9 mouse cellular contexts compared by ENCODE assay signal in the genomic region with DNA sequence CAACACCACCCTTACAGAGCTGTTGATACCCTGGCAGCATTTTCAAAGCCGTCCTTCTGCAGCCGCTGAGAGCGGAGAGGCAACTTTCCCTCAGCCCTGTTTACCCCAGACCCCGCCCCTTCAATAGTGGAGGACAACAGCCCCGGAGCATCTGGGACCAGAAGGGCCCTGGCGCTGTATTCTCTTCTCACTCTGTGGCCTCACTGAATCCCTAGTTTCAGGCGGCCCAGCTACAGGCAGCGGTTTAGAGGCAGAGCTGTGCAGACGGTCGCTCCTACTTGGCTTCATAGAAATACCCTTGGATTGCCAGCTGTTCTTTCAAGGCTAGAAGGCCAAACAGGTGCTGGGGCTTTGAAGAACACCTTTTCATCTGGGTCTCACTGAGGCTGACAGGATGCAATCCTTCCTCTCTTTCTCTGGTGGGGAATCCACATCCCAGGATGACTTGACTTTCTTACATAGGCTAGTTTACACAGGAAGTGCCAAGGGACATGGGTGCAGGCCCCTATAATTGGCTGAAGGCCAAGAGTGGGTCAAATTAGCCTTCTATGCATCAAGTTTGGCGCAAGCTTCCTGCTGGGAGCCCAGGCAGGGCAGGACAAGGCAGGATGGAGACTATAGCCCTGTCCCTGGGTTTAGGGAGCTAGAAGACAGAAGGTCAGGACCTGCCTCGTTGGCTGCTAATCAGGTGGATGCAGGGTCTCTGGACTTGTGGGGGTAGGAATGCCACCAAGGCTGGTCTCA. TPM values are rescaled to one million over a fixed set of nuclear protein-coding genes. Genes with fewer than 3 reads are reported as not detected.
DNase-seq lines count a peak whose midpoint lies in the region; ATAC-seq lines count a peak whose summit lies in the region.
"Had no signal": no experiment of that assay in that cellular context is flagged by ENCODE, and none has a peak within 500 bp of the region (broad histone marks: within the 10 kb centered on the region; RNA-seq: fewer than 3 reads in every experiment).

No protein-coding gene starts in this region.

- no peak overlapping the region for H3K4me3 ChIP-seq in lung, embryonic 15.5 days
- no peak overlapping the region for H3K4me3 ChIP-seq in forebrain, embryonic 13.5 days
- no peak overlapping the region for H3K4me3 ChIP-seq in limb, embryonic 11.5 days (ENCODE audit: low read depth, low read length)
- no peak overlapping the region for H3K4me3 ChIP-seq in stomach, embryonic 15.5 days (replicated peaks)
- H3K4me3 ChIP-seq: liver, embryonic 12.5 days had no signal

- 6% methylated on average over 12 of the region's 12 CpGs for WGBS in lung, embryonic 15.5 days
- WGBS in forebrain, embryonic 13.5 days: 4% methylated on average over 12 of the region's 12 CpGs
- WGBS in limb, embryonic 11.5 days: 3% methylated on average over 12 of the region's 12 CpGs
- WGBS in stomach, embryonic 15.5 days: 13% methylated on average over 12 of the region's 12 CpGs

- ATAC-seq in lung, embryonic 15.5 days (ENCODE audit: borderline replicate concordance, extremely low read depth, low FRiP score, low TSS enrichment): peak; percentile 33; the same call in 1 of the 2 replicates
- ATAC-seq in forebrain, embryonic 13.5 days: peak; percentile 76
- ATAC-seq in limb, embryonic 11.5 days (ENCODE audit: insufficient number of reproducible peaks, low FRiP score, low TSS enrichment, low read depth): no peak
- no peak for ATAC-seq in stomach, embryonic 15.5 days (ENCODE audit: insufficient read depth, low FRiP score, low read depth)
- no peak for ATAC-seq in frontal cortex, adult (ENCODE audit: low TSS enrichment)
- ATAC-seq: liver, embryonic 12.5 days had no signal

- H3K9ac ChIP-seq in lung, embryonic 15.5 days: no peak overlapping the region
- H3K9ac ChIP-seq in forebrain, embryonic 13.5 days: peak overlapping the region; percentile 14; the same call in 1 of the 2 replicates
- H3K9ac ChIP-seq in limb, embryonic 11.5 days (ENCODE audit: low read length): no peak overlapping the region
- no peak overlapping the region for H3K9ac ChIP-seq in stomach, embryonic 15.5 days
- H3K9ac ChIP-seq: liver, embryonic 12.5 days had no signal

- H3K27me3 ChIP-seq in lung, embryonic 15.5 days: peaks cover 97% of the 10 kb centered on the region
- peaks cover 92% of the 10 kb centered on the region for H3K27me3 ChIP-seq in forebrain, embryonic 13.5 days
- H3K27me3 ChIP-seq in limb, embryonic 11.5 days (ENCODE audit: control insufficient read depth, insufficient read depth, low read length): peaks cover 87% of the 10 kb centered on the region
- peaks cover 74% of the 10 kb centered on the region for H3K27me3 ChIP-seq in stomach, embryonic 15.5 days (replicated peaks)

- no peaks in the 10 kb centered on the region for H3K9me3 ChIP-seq in lung, embryonic 15.5 days
- no peaks in the 10 kb centered on the region for H3K9me3 ChIP-seq in forebrain, embryonic 13.5 days (replicated peaks)
- H3K9me3 ChIP-seq in limb, embryonic 11.5 days (ENCODE audit: control insufficient read depth, low read length): no peaks in the 10 kb centered on the region
- no peaks in the 10 kb centered on the region for H3K9me3 ChIP-seq in stomach, embryonic 15.5 days
- H3K9me3 ChIP-seq: liver, embryonic 12.5 days had no signal

- intact Hi-C loops in heart, postnatal 25 days (cut with DNase I): no loop called here

- no peaks in the 10 kb centered on the region for H3K36me3 ChIP-seq in lung, embryonic 15.5 days
- no peaks in the 10 kb centered on the region for H3K36me3 ChIP-seq in forebrain, embryonic 13.5 days (ENCODE audit: poor library complexity, severe bottlenecking)
- no peaks in the 10 kb centered on the region for H3K36me3 ChIP-seq in limb, embryonic 11.5 days (ENCODE audit: control insufficient read depth, insufficient read depth, low read length)
- H3K36me3 ChIP-seq in stomach, embryonic 15.5 days: no peaks in the 10 kb centered on the region
- H3K36me3 ChIP-seq: liver, embryonic 12.5 days had no signal

- H3K4me2 ChIP-seq in lung, embryonic 15.5 days: no peak overlapping the region
- H3K4me2 ChIP-seq in forebrain, embryonic 13.5 days: peak overlapping the region; percentile 42
- H3K4me2 ChIP-seq in limb, embryonic 11.5 days (ENCODE audit: low read depth, severe bottlenecking): no peak overlapping the region
- H3K4me2 ChIP-seq in stomach, embryonic 15.5 days: no peak overlapping the region; the same call in 1 of the 2 replicates
- H3K4me2 ChIP-seq: liver, embryonic 12.5 days had no signal

- H3K4me1 ChIP-seq in lung, embryonic 15.5 days: peaks cover 22% of the 10 kb centered on the region
- H3K4me1 ChIP-seq in forebrain, embryonic 13.5 days: peaks cover 41% of the 10 kb centered on the region
- peaks cover 16% of the 10 kb centered on the region for H3K4me1 ChIP-seq in limb, embryonic 11.5 days (ENCODE audit: control insufficient read depth, insufficient read depth, low read length)
- H3K4me1 ChIP-seq in stomach, embryonic 15.5 days: peaks cover 14% of the 10 kb centered on the region
- H3K4me1 ChIP-seq: liver, embryonic 12.5 days had no signal

- DNase-seq in lung, adult 18-20 months: no peak
- peak; percentile 41 for DNase-seq in limb, embryonic 11.5 days (ENCODE audit: low spot score)
- DNase-seq in heart, postnatal 25 days (ENCODE audit: low spot score): no peak

- H3K27ac ChIP-seq in lung, embryonic 15.5 days: no peak overlapping the region
- peak overlapping the region; percentile 75 for H3K27ac ChIP-seq in forebrain, embryonic 13.5 days
- H3K27ac ChIP-seq in limb, embryonic 11.5 days (replicated peaks; ENCODE audit: low read depth, low read length): no peak overlapping the region
- H3K27ac ChIP-seq in stomach, embryonic 15.5 days: peak overlapping the region; percentile 32; the same call in 1 of the 2 replicates
- H3K27ac ChIP-seq: liver, embryonic 12.5 days had no signal

RNA-seq across cellular contexts. Expression of a gene that starts 15.8 kb away (rescaled TPM):
- 0.09 TPM in 1 of 2 replicates, not detected in the other for polyA plus RNA-seq in lung, embryonic 15.5 days (2015; fragmentation: Nextera tagmentation; extraction: Ambion mirVana)
- polyA plus RNA-seq in forebrain, embryonic 13.5 days (2015; fragmentation: Nextera tagmentation; extraction: Ambion mirVana): 8.5 and 18.1 TPM in 2 replicates
- 0.08 and 0.21 TPM in 2 replicates for polyA plus RNA-seq in limb, embryonic 11.5 days (2014; fragmentation: Nextera tagmentation; extraction: Ambion mirVana)
- polyA plus RNA-seq in stomach, embryonic 15.5 days (2015; fragmentation: Nextera tagmentation; extraction: Ambion mirVana): 0.08 TPM in 1 of 2 replicates, not detected in the other
- total RNA-seq in heart, postnatal 25 days (2021): not detected
- total RNA-seq: heart, postnatal 14 days had no signal
- polyA plus RNA-seq: liver, embryonic 12.5 days had no signal

Comparison
In these comparisons a context has a peak if more than half of its experiments do, and no peak if none do; other contexts are left out.
1. ATAC-seq: peak in lung, embryonic 15.5 days (single experiment) and forebrain, embryonic 13.5 days (single experiment); none in limb, embryonic 11.5 days (single experiment), stomach, embryonic 15.5 days (single experiment) and frontal cortex, adult (single experiment).
2. H3K27ac ChIP-seq: peak in forebrain, embryonic 13.5 days (single experiment) and stomach, embryonic 15.5 days (single experiment); none in lung, embryonic 15.5 days (single experiment) and limb, embryonic 11.5 days (single experiment).